Comparison of ENCODE assay signal across 9 mouse cellular contexts in genomic region chr8:90793710-90794109, GRCm38 (mm10). TPM values are rescaled to one million over a fixed set of nuclear protein-coding genes. Genes with fewer than 3 reads are reported as not detected.
DNase-seq lines count a peak whose midpoint lies in the region; ATAC-seq lines count a peak whose summit lies in the region.
"Had no signal": no experiment of that assay in that cellular context is flagged by ENCODE, and none has a peak within 500 bp of the region (broad histone marks: within the 10 kb centered on the region; RNA-seq: fewer than 3 reads in every experiment).

No protein-coding gene starts in this region.

- no peaks in the 10 kb centered on the region for H3K9me3 ChIP-seq in embryonic facial prominence, embryonic 14.5 days (ENCODE audit: control insufficient read depth, low read length)
- H3K9me3 ChIP-seq in heart, embryonic 11.5 days (replicated peaks; ENCODE audit: control insufficient read depth, low read length), result no peaks in the 10 kb centered on the region
- H3K9me3 ChIP-seq: heart, embryonic 15.5 days had no signal

- WGBS in embryonic facial prominence, embryonic 14.5 days, result 2% methylated on average over 3 of the region's 3 CpGs
- WGBS in heart, embryonic 11.5 days (ENCODE audit: insufficient replicate concordance), result 3% methylated on average over 3 of the region's 3 CpGs

- peak; percentile 56; the same call in 1 of the 2 replicates for ATAC-seq in embryonic facial prominence, embryonic 14.5 days (ENCODE audit: low read depth)
- ATAC-seq in heart, embryonic 11.5 days (replicated peaks; ENCODE audit: insufficient number of reproducible peaks, low FRiP score, low TSS enrichment), result 0 out of 2 replicates have a peak, but pooled peaks have one; percentile 57

- H3K4me3 ChIP-seq in embryonic facial prominence, embryonic 14.5 days (ENCODE audit: low read depth, low read length), result no peak overlapping the region
- H3K4me3 ChIP-seq in heart, embryonic 11.5 days (ENCODE audit: low read depth, low read length), result no peak overlapping the region
- H3K4me3 ChIP-seq: heart, embryonic 15.5 days had no signal

- peaks cover 7% of the 10 kb centered on the region; the same call in 1 of the 2 replicates for H3K4me1 ChIP-seq in embryonic facial prominence, embryonic 14.5 days (ENCODE audit: control insufficient read depth, insufficient read depth, low read length)
- peaks cover 5% of the 10 kb centered on the region; the same call in 1 of the 2 replicates for H3K4me1 ChIP-seq in heart, embryonic 11.5 days (ENCODE audit: control insufficient read depth, insufficient read depth, low read length)

- no peaks in the 10 kb centered on the region for H3K36me3 ChIP-seq in embryonic facial prominence, embryonic 14.5 days (ENCODE audit: control insufficient read depth, insufficient read depth, low read length)
- no peaks in the 10 kb centered on the region for H3K36me3 ChIP-seq in heart, embryonic 11.5 days (ENCODE audit: control insufficient read depth, insufficient read depth, low read length)
- H3K36me3 ChIP-seq: heart, embryonic 15.5 days had no signal

- no peak overlapping the region for H3K4me2 ChIP-seq in embryonic facial prominence, embryonic 14.5 days (ENCODE audit: low read depth, low read length)
- no peak overlapping the region for H3K4me2 ChIP-seq in heart, embryonic 11.5 days
- H3K4me2 ChIP-seq: heart, embryonic 15.5 days had no signal

- DNase-seq in CD8-positive naive resting alpha-beta T cell, adult 2 months (ENCODE audit: low read depth in 2 of 2, low spot score in 2 of 2), result peak; percentile 50 to 69
- peak; percentile 72 to 82 for DNase-seq in adrenal gland, postnatal 36 days
- peak; percentile 81 for DNase-seq in embryonic facial prominence, embryonic 14.5 days (ENCODE audit: low spot score)
- peak; percentile 72 to 93 for DNase-seq in layer of hippocampus, adult 18-20 months (ENCODE audit: low spot score in 2 of 2)
- DNase-seq in lung, postnatal 10 days, result peak; percentile 87
- peak; percentile 81 for DNase-seq in right cerebral cortex, adult 18-20 months
- peak; percentile 25 for DNase-seq in urinary bladder, postnatal 10 days (ENCODE audit: low spot score)

- H3K27ac ChIP-seq in embryonic facial prominence, embryonic 14.5 days (replicated peaks; ENCODE audit: low read depth, low read length), result no peak overlapping the region
- no peak overlapping the region for H3K27ac ChIP-seq in heart, embryonic 11.5 days (ENCODE audit: low read depth, low read length)
- H3K27ac ChIP-seq: heart, embryonic 15.5 days had no signal

- H3K27me3 ChIP-seq in embryonic facial prominence, embryonic 14.5 days (replicated peaks; ENCODE audit: control insufficient read depth, insufficient read depth, low read length), result no peaks in the 10 kb centered on the region
- H3K27me3 ChIP-seq in heart, embryonic 11.5 days (ENCODE audit: control insufficient read depth, insufficient read depth, low read length), result no peaks in the 10 kb centered on the region
- H3K27me3 ChIP-seq: heart, embryonic 15.5 days had no signal

- no peak overlapping the region for H3K9ac ChIP-seq in embryonic facial prominence, embryonic 14.5 days (ENCODE audit: low read depth, low read length)
- H3K9ac ChIP-seq in heart, embryonic 11.5 days (ENCODE audit: low read depth, low read length), result no peak overlapping the region
- H3K9ac ChIP-seq: heart, embryonic 15.5 days had no signal

RNA-seq across cellular contexts. Expression of gene Gm19935, which starts 23.5 kb away (rescaled TPM):
- total RNA-seq in adrenal gland, postnatal 36 days (2021), result not detected
- polyA plus RNA-seq in embryonic facial prominence, embryonic 14.5 days (2014; fragmentation: Nextera tagmentation; extraction: Ambion mirVana), result 1.8 TPM in 1 of 2 replicates, not detected in the other
- not detected in 2 replicates for polyA plus RNA-seq in heart, embryonic 11.5 days (2014; fragmentation: Nextera tagmentation; extraction: Ambion mirVana)
- total RNA-seq in layer of hippocampus, adult 18-20 months (2021), result 1 to 10 TPM; 2.1 to 5.1 TPM
- polyA plus RNA-seq: heart, embryonic 15.5 days had no signal

RNA-seq across cellular contexts. Expression of gene Chd9, which starts 34.4 kb away (rescaled TPM):
- 10 to 100 TPM; 68.7 to 93.5 TPM for total RNA-seq in adrenal gland, postnatal 36 days (2021)
- polyA plus RNA-seq in embryonic facial prominence, embryonic 14.5 days (2014; fragmentation: Nextera tagmentation; extraction: Ambion mirVana), result 114 and 123 TPM in 2 replicates
- 44.7 and 46.7 TPM in 2 replicates for polyA plus RNA-seq in heart, embryonic 11.5 days (2014; fragmentation: Nextera tagmentation; extraction: Ambion mirVana)
- total RNA-seq in layer of hippocampus, adult 18-20 months (2021), result 100 to 1,000 TPM; 246 to 262 TPM

Comparison
In these comparisons a context has a peak if more than half of its experiments do, and no peak if none do; other contexts are left out.
1. DNase-seq: peak in every context shown above with its lines; median percentile 87 in lung, postnatal 10 days; 82 in layer of hippocampus, adult 18-20 months; 81 in embryonic facial prominence, embryonic 14.5 days; 81 in right cerebral cortex, adult 18-20 months; 77 in adrenal gland, postnatal 36 days; 60 in CD8-positive naive resting alpha-beta T cell, adult 2 months; 25 in urinary bladder, postnatal 10 days.